Mouse (Mus musculus) myocyte (in vitro differentiated cells): ENCODE data around the gene Dram2. TPM values are rescaled to one million over a fixed set of nuclear protein-coding genes. Genes with fewer than 3 reads are reported as not detected.
"Not testable (repeated sequence)": the region's sequence is repeated elsewhere in the genome, so short reads cannot be mapped to it uniquely, and the experiment has no call there.

Source experiments
- H3K27me3 ChIP-seq: one replicate; pipeline ENCODE4 v1.6.1; 2011; ENCODE audit not compliant: control insufficient read depth, insufficient read depth, insufficient read length
- H3K36me3 ChIP-seq: one replicate; pipeline ENCODE4 v1.6.1; 2011; ENCODE audit not compliant: control insufficient read depth, insufficient read depth
- H3K4me2 ChIP-seq: one replicate; pipeline ENCODE4 v1.6.1; 2011; ENCODE audit warnings: low read depth, control low read depth
- H3K4me3 ChIP-seq: one replicate; pipeline ENCODE4 v1.5.1; 2011; ENCODE audit warnings: mild to moderate bottlenecking, control low read depth, moderate library complexity
- H3K79me2 ChIP-seq: one replicate; pipeline ENCODE4 v1.6.1; 2011; ENCODE audit not compliant: control insufficient read depth, insufficient read depth
- H3ac ChIP-seq: one replicate; pipeline ENCODE4 v1.6.1; 2011; ENCODE audit not compliant: control insufficient read depth, insufficient read length
- CEBPB ChIP-seq: IDR thresholded peaks from 2 replicates; pipeline ENCODE4 v1.6.1; 2011; ENCODE audit warnings: mild to moderate bottlenecking, moderate library complexity; ENCODE audit not compliant: poor library complexity, insufficient read depth, severe bottlenecking
- E2F4 ChIP-seq: IDR thresholded peaks from one replicate; pipeline ENCODE4 v1.6.1; 2011; ENCODE audit warnings: mild to moderate bottlenecking, control low read depth, moderate library complexity; ENCODE audit not compliant: insufficient read depth
- MAX ChIP-seq: IDR thresholded peaks from one replicate; pipeline ENCODE4 v1.6.1; 2011; ENCODE audit warnings: low read depth, mild to moderate bottlenecking, control low read depth
- MYOD1 ChIP-seq, 3 experiments: IDR thresholded peaks; one replicate each; pipeline ENCODE4 v1.6.1; 2011; ENCODE audit warnings: control low read depth in 2 of 3, low read depth in 2 of 3, mild to moderate bottlenecking in 2 of 3, moderate library complexity in 1 of 3; ENCODE audit not compliant: insufficient read length in 2 of 3, control insufficient read depth in 1 of 3
- MYOG ChIP-seq, 3 experiments: IDR thresholded peaks; one replicate each; pipeline ENCODE4 v1.6.1; 2011; ENCODE audit warnings: control low read depth in 2 of 3, low read depth in 2 of 3, mild to moderate bottlenecking in 2 of 3; ENCODE audit not compliant: insufficient read length in 2 of 3, control insufficient read depth in 1 of 3, insufficient read depth in 1 of 3
- POLR2A ChIP-seq: IDR thresholded peaks from one replicate; pipeline ENCODE4 v1.6.1; 2011; ENCODE audit warnings: low read depth, mild to moderate bottlenecking, control low read depth, moderate library complexity; ENCODE audit not compliant: insufficient read length
- POLR2AphosphoS2 ChIP-seq: IDR thresholded peaks from one replicate; pipeline ENCODE4 v1.6.1; 2011; ENCODE audit warnings: low read depth, control low read depth; ENCODE audit not compliant: insufficient read length
- REST ChIP-seq: IDR thresholded peaks from one replicate; pipeline ENCODE4 v1.6.1; 2011; ENCODE audit warnings: mild to moderate bottlenecking, control low read depth, moderate library complexity; ENCODE audit not compliant: insufficient read depth, insufficient read length
- SRF ChIP-seq: IDR thresholded peaks from one replicate; pipeline ENCODE4 v1.6.1; 2011; ENCODE audit warnings: low read depth; ENCODE audit not compliant: control insufficient read depth, insufficient read length
- TCF12 ChIP-seq: IDR thresholded peaks from one replicate; pipeline ENCODE4 v1.6.1; 2011; ENCODE audit warnings: mild to moderate bottlenecking, control low read depth; ENCODE audit not compliant: poor library complexity, insufficient read depth, severe bottlenecking
- TCF3 ChIP-seq: IDR thresholded peaks from one replicate; pipeline ENCODE4 v1.6.1; 2011; ENCODE audit warnings: low read depth, control low read depth; ENCODE audit not compliant: insufficient read length
- USF1 ChIP-seq: IDR thresholded peaks from one replicate; pipeline ENCODE4 v1.6.1; 2011; ENCODE audit warnings: low read depth, mild to moderate bottlenecking, control low read depth, moderate library complexity
- polyA plus RNA-seq: library from polyadenylated mRNA; unstranded; fragments of >200 nt; fragmentation: generic; extraction: Trizol; gene quantifications from one replicate; pipeline ENCODE4 v1.2.1, GENCODE M21; 2012; ENCODE audit warnings: missing spikeins

The Dram2 gene
- polyA plus RNA-seq, 1 experiment, result 47.3 TPM

GRCm38 (mm10) chr3:106558271-106558670 lies 10.7 kb downstream of the Dram2 start:
- Histone ChIP-seq H3ac (no peak overlapping the region), H3K36me3 (peaks cover 38% of the 10 kb centered on the region), H3K27me3 (no peaks in the 10 kb centered on the region), H3K4me3 (no peak overlapping the region), H3K79me2 (no peaks in the 10 kb centered on the region), H3K4me2 (no peak overlapping the region)
- TF ChIP-seq USF1 (no peak), CEBPB (no peak), TCF3 (no peak), MYOD1 (IDR thresholded peaks at IDR 0.05; ENCODE audit: control insufficient read depth in 1 of 3, insufficient read length in 2 of 3, low read depth in 2 of 3) (no peak), MYOG (IDR thresholded peaks at IDR 0.05; ENCODE audit: control insufficient read depth in 1 of 3, insufficient read depth in 1 of 3, insufficient read length in 2 of 3, low read depth in 2 of 3) (no peak)

- no peak overlapping the region for H3K4me2 ChIP-seq
Measured at GRCm38 (mm10) chr3:106565876-106566275, 18.3 kb downstream of the Dram2 start.

DNA sequence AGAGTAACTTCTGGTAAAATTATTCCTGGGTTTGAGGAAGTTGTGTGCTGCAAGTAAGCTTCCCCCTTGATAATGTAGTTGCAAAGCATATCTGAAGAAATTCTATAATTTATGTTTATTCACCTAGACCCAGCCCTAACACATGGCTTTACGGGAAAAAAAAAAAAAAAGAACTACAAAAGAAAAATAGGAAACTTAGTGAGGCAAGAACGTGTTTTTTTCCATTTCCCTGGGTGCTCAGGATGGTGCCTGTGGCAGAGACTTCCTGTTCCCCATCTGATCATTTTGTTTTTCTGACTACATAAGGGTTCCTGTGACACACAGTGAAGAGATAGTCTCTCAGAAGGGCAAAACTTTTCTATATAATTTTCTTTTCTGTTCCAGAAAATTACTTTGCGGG lies 25.6 kb downstream of the Dram2 start:
- Histone ChIP-seq H3K27me3 (no peaks in the 10 kb centered on the region), H3K36me3 (peaks cover 41% of the 10 kb centered on the region), H3ac (no peak overlapping the region), H3K79me2 (no peaks in the 10 kb centered on the region), H3K4me3 (no peak overlapping the region), H3K4me2 (no peak overlapping the region)
- no peak for TF ChIP-seq TCF12
- no peak for TF ChIP-seq SRF
- no peak for TF ChIP-seq POLR2AphosphoS2
- no peak for TF ChIP-seq MYOD1 (IDR thresholded peaks at IDR 0.05; ENCODE audit: control insufficient read depth in 1 of 3, insufficient read length in 2 of 3, low read depth in 2 of 3)
- no peak for TF ChIP-seq POLR2A
- TF ChIP-seq USF1, result no peak
- TF ChIP-seq MYOG (IDR thresholded peaks at IDR 0.05; ENCODE audit: control insufficient read depth in 1 of 3, insufficient read depth in 1 of 3, insufficient read length in 2 of 3, low read depth in 2 of 3), result no peak
- TF ChIP-seq REST, result no peak
- no peak for TF ChIP-seq CEBPB
- TF ChIP-seq TCF3, result no peak
- TF ChIP-seq E2F4, result no peak
- TF ChIP-seq MAX, result no peak

More at GRCm38 (mm10) chr3:106565876-106566275, 18.3 kb downstream of the Dram2 start:
- Histone ChIP-seq H3K4me3 (no peak overlapping the region), H3ac (no peak overlapping the region), H3K36me3 (peaks cover 43% of the 10 kb centered on the region), H3K27me3 (no peaks in the 10 kb centered on the region), H3K79me2 (no peaks in the 10 kb centered on the region)
- TF ChIP-seq TCF3, result no peak
- TF ChIP-seq POLR2AphosphoS2, result no peak
- no peak for TF ChIP-seq CEBPB
- TF ChIP-seq MYOG (IDR thresholded peaks at IDR 0.05; ENCODE audit: control insufficient read depth in 1 of 3, insufficient read depth in 1 of 3, insufficient read length in 2 of 3, low read depth in 2 of 3), result no peak
- no peak for TF ChIP-seq E2F4
- no peak for TF ChIP-seq USF1
- no peak for TF ChIP-seq MAX
- no peak for TF ChIP-seq REST
- no peak for TF ChIP-seq SRF
- TF ChIP-seq MYOD1 (IDR thresholded peaks at IDR 0.05; ENCODE audit: control insufficient read depth in 1 of 3, insufficient read length in 2 of 3, low read depth in 2 of 3), result no peak
- no peak for TF ChIP-seq POLR2A
- TF ChIP-seq TCF12, result no peak

- peaks cover 11% of the 10 kb centered on the region for H3K36me3 ChIP-seq
- no peaks in the 10 kb centered on the region for H3K27me3 ChIP-seq
- H3K79me2 ChIP-seq, result no peaks in the 10 kb centered on the region
- H3K4me2 ChIP-seq, result no peak overlapping the region
- no peak for TF ChIP-seq E2F4
- TF ChIP-seq REST, result no peak
- TF ChIP-seq TCF12, result no peak
- no peak for TF ChIP-seq USF1
- no peak for TF ChIP-seq MAX
- TF ChIP-seq TCF3, result no peak
- no peak for TF ChIP-seq POLR2AphosphoS2
- no peak for TF ChIP-seq POLR2A
- TF ChIP-seq MYOG (IDR thresholded peaks at IDR 0.05; ENCODE audit: control insufficient read depth in 1 of 3, insufficient read depth in 1 of 3, insufficient read length in 2 of 3, low read depth in 2 of 3), result no peak
- TF ChIP-seq MYOD1 (IDR thresholded peaks at IDR 0.05; ENCODE audit: control insufficient read depth in 1 of 3, insufficient read length in 2 of 3, low read depth in 2 of 3), result no peak
- no peak for TF ChIP-seq SRF
- H3ac ChIP-seq, result no peak overlapping the region
- no peak overlapping the region for H3K4me3 ChIP-seq
Measured at GRCm38 (mm10) chr3:106579296-106579695, 31.7 kb downstream of the Dram2 start.

DNA sequence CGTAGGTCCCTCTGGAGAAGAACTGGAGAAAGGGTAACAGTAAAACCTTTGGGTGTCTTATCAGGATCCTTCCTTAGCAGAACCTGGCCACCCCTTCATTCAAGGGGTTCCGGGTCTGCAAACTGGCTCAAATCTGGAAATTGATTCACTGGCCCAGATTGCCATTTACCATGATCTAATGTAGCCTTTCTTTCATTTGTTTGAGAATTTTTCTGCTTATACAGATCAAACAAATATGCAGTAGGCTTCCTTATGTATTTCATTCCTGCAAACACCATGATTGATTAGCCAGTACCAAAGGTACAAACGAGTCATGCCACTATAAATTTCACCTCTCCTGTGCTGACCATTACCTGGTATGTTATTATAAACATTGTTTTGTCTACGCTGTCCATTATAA lies 46.0 kb downstream of the Dram2 start:
- H3ac ChIP-seq, H3K4me2 ChIP-seq, H3K27me3 ChIP-seq: not testable (repeated sequence)

More for the DNA sequence above, 46.0 kb downstream of the Dram2 start:
- H3K79me2 ChIP-seq, H3K36me3 ChIP-seq, H3K4me3 ChIP-seq: not testable (repeated sequence)
